Mouse (Mus musculus) natural killer cell, adult 2 months (primary cell): Measurements from ENCODE around the gene Mfn1.
A peak's percentile ranks its signal among the peaks of the same experiment; 100 is the strongest.

Experiments used
- DNase-seq, 2 experiments: peaks; one replicate each; pipeline ENCODE4 v3.0.0; 2022; ENCODE audit warnings: low spot score in 2 of 2

Gene Mfn1

GRCm38 (mm10) chr3:32529303-32529898, at the start of gene Mfn1:
Gene Mfn1, plus strand, starts transcription at chr3:32529465.
- peak; percentile 92 to 93 for DNase-seq

GRCm38 (mm10) chr3:32479961-32480360, 49.3 kb upstream of the Mfn1 start:
- no peak for DNase-seq

- DNase-seq: no peak
Measured at GRCm38 (mm10) chr3:32483035-32483434, 46.2 kb upstream of the Mfn1 start.

GRCm38 (mm10) chr3:32486543-32486942, 42.7 kb upstream of the Mfn1 start:
- DNase-seq: no peak

GRCm38 (mm10) chr3:32488172-32488571, 41.1 kb upstream of the Mfn1 start:
- no peak for DNase-seq

- DNase-seq: peak in 1 of 2 experiments; percentile 65
Measured at GRCm38 (mm10) chr3:32490076-32490927, 39.0 kb upstream of the Mfn1 start.

GRCm38 (mm10) chr3:32490928-32491315, 38.3 kb upstream of the Mfn1 start:
- DNase-seq: peak in 1 of 2 experiments; percentile 10

- DNase-seq: no peak
Measured at GRCm38 (mm10) chr3:32492097-32493090, 36.9 kb upstream of the Mfn1 start, which contains the start of gene Kcnmb3. Gene Kcnmb3, minus strand, starts transcription at chr3:32492231.

- peak in 1 of 2 experiments; percentile 40 for DNase-seq
Measured at GRCm38 (mm10) chr3:32494387-32495087, 34.7 kb upstream of the Mfn1 start.

GRCm38 (mm10) chr3:32495088-32495770, 34.0 kb upstream of the Mfn1 start:
- DNase-seq: no peak

- no peak for DNase-seq
Measured at GRCm38 (mm10) chr3:32495856-32496710, 33.2 kb upstream of the Mfn1 start.

- DNase-seq: no peak
Measured at GRCm38 (mm10) chr3:32496711-32497070, 32.6 kb upstream of the Mfn1 start.

GRCm38 (mm10) chr3:32500346-32500745, 28.9 kb upstream of the Mfn1 start:
- no peak for DNase-seq

GRCm38 (mm10) chr3:32505841-32506240, 23.4 kb upstream of the Mfn1 start:
- DNase-seq: no peak

GRCm38 (mm10) chr3:32506366-32507225, 22.7 kb upstream of the Mfn1 start:
- DNase-seq: no peak

- DNase-seq: peak; percentile 80 to 86
Measured at GRCm38 (mm10) chr3:32508666-32509324, 20.5 kb upstream of the Mfn1 start.

GRCm38 (mm10) chr3:32509496-32510374, 19.5 kb upstream of the Mfn1 start, which contains the start of gene Zfp639:
Gene Zfp639, plus strand, starts transcription at chr3:32510259.
- no peak for DNase-seq
